Mouse (Mus musculus): ENCODE measurements around the gene Mybbp1a.

GRCm38 (mm10) chr11:72497367-72497766 lies 56.2 kb downstream of the Mybbp1a start:
- TF ChIP-seq GATA1 (IDR thresholded peaks at IDR 0.05; ENCODE audit: borderline replicate concordance, low read length), result no peak
- TF ChIP-seq FLI1 (IDR thresholded peaks at IDR 0.05; ENCODE audit: low read length), result no peak

Measured in megakaryocyte, embryonic 14.5 days (primary cell).